Mouse (Mus musculus): ENCODE measurements around the gene 1700028J19Rik.
"Not testable (repeated sequence)": the region's sequence is repeated elsewhere in the genome, so short reads cannot be mapped to it uniquely, and the experiment has no call there.

Gene 1700028J19Rik

GRCm38 (mm10) chr7:44246055-44246983 lies at the start of gene 1700028J19Rik, which contains the start of gene 2410002F23Rik:
1700028J19Rik (minus strand) TSS chr7:44246695.
2410002F23Rik (plus strand) TSS chr7:44246722.
- DNase-seq = peak; percentile 93

- DNase-seq = no peak
Observed at GRCm38 (mm10) chr7:44291418-44291817, 44.9 kb upstream of the 1700028J19Rik start.

GRCm38 (mm10) chr7:44290986-44291385 lies 44.5 kb upstream of the 1700028J19Rik start:
- no peak for DNase-seq

DNA sequence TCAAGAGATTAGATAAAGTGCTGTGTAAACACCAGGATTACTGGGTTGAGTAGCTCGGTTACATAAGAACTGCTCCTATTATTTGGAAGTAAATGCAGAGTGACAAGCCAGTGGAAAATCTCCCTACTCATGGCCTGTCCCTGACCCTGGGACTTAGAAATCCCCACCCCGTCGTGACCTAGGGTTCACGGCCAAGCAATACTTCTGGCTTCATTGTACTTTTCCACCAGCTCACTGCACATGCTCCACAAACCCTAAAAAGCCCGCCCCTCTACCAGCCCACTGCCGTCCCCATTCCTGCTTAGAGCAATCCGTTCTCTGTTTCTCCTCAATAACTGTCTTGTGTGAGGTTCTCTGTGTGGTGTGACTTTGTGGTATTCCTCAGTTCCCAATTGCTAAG lies 41.3 kb upstream of the 1700028J19Rik start:
- DNase-seq = no peak

DNA sequence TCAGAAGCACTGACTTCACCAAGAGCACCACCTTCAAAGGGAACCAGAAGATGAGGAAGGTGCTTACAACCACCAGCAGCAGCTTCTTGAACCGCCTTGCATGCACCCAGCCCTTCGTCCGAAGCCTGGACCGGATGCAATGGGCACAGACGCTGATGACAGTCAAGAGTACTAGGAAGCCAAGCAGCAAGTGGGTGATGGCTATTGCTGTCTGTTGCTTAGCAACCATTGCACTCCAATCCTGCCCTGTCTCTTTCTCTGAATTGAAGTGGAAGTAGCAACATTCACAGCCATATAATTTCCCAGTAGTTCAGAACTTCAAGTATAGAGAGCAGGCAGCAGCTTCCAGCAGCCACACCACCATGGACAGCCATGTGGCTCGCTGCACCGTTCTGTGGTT lies 35.1 kb upstream of the 1700028J19Rik start:
- no peak for DNase-seq

DNA sequence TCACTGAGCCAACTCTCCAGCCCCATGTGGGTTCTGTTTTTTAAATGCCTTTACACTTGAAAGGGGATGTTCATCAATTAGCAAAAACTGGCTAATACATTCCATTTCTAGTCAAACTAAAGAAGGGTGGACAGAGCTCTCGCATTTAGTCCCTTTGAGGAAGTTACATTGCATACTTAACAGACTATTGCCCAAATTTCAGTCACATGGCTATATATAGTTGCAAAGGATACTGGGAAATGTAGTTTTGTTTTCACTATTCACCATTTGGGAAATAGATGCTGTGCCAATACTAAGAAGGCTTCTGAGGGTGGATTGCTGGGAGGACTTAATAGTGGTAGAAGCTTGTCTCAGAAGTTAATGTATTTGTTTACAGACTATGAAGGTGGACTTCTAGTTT lies 34.5 kb upstream of the 1700028J19Rik start:
- DNase-seq = no peak

GRCm38 (mm10) chr7:44277250-44277622 lies 30.7 kb upstream of the 1700028J19Rik start:
- DNase-seq = peak; percentile 29

- DNase-seq = no peak
Observed at GRCm38 (mm10) chr7:44276461-44277249, 30.2 kb upstream of the 1700028J19Rik start.

DNA sequence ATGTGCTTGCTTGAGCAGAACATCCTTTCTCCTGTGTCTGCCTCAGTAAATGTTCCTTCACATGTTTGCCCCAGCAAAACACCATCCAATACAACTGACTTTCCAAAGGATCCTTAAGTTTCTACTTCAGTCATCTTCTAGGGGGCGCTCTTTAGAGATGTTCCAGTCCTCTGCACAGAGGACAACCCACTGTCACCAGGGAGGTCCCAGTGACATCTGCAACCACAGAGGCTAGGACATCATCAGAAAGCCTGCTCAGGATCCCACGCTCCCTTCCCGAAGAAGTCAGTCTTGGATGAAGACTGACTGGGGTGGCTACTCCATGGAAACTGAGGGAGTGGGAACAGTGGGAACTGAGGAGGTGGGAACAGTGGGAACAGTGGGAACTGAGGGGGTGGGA lies 29.1 kb upstream of the 1700028J19Rik start:
- no peak for DNase-seq

GRCm38 (mm10) chr7:44274096-44274495 lies 27.6 kb upstream of the 1700028J19Rik start:
- DNase-seq = no peak

- DNase-seq = no peak
Observed at GRCm38 (mm10) chr7:44273446-44273845, 27.0 kb upstream of the 1700028J19Rik start.

- no peak for DNase-seq
Observed at GRCm38 (mm10) chr7:44272546-44272945, 26.1 kb upstream of the 1700028J19Rik start.

DNA sequence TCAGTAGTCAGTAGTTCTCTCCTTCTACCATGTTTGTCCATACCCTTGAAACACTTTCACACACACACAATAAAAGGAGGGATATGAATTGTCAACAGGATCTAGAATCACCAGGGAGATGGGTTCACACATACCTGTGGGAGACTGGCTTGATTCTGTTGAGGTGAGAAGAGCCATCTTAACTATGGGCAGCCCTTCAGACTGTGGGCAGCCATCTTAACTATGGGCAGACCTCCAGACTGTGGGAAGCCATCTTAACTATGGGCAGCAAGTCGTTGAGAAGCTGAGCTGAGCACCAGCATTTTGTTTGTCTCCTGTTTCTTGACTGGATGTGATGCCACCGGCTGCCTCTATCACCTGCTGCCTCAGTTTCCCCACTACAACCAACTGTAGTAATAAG lies 24.8 kb upstream of the 1700028J19Rik start:
- DNase-seq = no peak

DNA sequence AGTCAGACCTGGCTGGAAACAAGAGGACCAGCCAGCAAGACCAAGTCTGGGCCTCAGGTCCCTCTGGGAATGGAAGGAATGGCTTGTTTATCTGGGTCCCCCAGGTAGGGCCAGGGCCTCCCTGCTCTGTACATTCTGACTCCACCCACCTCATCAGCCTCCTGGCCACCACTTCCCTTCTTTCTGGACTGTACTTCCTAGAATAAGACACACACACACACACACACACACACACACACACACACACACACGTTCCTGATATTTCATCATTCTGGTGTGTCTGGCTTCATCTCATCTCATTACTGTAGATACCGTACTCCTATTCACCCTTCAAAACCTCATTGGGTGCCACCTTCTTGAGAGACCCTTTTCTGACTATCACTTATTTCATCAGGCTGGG lies 22.9 kb upstream of the 1700028J19Rik start:
- no peak for DNase-seq

GRCm38 (mm10) chr7:44268117-44268516 lies 21.6 kb upstream of the 1700028J19Rik start:
- no peak for DNase-seq

- DNase-seq = peak; percentile 96
Observed at GRCm38 (mm10) chr7:44262791-44263643, 16.5 kb upstream of the 1700028J19Rik start.

DNA sequence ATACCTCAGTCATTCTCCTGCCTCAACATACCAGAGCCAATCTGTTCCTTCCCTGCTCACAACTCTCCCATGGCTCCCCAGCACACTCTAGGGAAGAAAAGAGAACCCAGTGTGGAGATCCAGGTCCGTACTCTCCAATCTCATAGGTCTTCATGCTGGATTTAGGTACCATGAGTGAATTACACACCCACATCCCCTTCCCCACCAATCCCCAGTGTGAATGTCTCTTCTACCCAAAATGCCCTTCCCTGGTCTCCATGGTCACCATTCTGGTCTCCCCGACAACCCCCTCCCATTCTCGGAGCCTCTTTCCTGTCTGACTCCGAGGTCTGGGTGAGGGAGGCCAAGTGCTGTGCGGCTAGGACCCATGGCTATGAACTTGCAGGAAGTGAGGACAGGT lies 14.7 kb upstream of the 1700028J19Rik start, which contains the start of gene Gm15517:
Gene Gm15517 (plus strand): TSS at position 301 of the 400 bp plus-strand sequence.
- no peak for DNase-seq

DNA sequence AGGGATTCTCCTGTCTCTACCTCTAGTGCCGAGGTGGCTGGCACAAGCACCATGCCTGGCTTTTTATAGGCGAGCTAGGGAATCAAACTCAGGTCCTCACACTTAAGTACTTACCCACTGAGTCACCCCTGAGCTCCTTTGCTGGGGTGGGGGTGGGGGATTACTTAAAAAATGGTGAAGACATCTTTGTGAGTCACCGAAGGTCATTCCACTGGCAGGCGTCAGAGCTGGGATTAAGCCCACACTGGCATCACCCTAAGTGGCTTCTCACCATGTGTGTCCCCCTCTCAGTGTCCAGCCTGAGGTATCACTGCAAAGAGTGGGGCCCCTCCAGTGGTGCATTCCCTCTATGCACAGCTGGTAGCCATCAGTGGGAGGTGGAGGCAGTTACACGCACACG lies 13.9 kb upstream of the 1700028J19Rik start:
- no peak for DNase-seq

GRCm38 (mm10) chr7:44257278-44257677 lies 10.8 kb upstream of the 1700028J19Rik start, which contains the start of gene Acp4:
Acp4 (minus strand) TSS chr7:44257378.
- DNase-seq = no peak

DNA sequence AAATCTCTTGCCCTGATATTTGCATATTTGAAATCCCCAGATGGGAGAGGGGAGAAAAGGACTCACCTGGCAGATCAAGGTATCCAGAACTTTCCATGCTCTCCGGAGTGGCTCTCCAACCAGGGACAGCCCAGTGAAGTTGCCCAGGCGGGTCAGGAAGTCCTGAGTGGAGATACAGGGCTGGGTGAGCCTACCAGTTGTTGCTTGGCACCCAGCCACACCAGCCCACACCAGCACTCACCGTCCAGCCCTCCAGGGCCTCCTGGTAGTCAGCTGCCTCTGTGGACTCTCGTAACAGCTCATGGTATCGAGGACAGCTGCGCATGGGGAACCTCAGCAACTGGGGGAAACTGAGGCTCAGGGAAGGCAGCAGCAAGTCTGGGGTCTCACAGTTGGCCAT lies 8.4 kb upstream of the 1700028J19Rik start:
- DNase-seq = no peak

GRCm38 (mm10) chr7:44253023-44253616 lies 6.6 kb upstream of the 1700028J19Rik start:
- no peak for DNase-seq

GRCm38 (mm10) chr7:44250732-44251275 lies 4.3 kb upstream of the 1700028J19Rik start:
- not testable (repeated sequence) for DNase-seq

Data from lung, postnatal 14 days (tissue).